Mouse (Mus musculus) testis, adult 10 weeks (tissue): ENCODE measurements around the gene Gm48551. TPM values are rescaled to one million over a fixed set of nuclear protein-coding genes. Genes with fewer than 3 reads are reported as not detected.

Experiments
- polyA plus RNA-seq: library from polyadenylated mRNA; stranded (reverse); fragments of 350-450 nt; fragmentation: Illumina TruSeq; extraction: RNeasy Lipid Tissue Mini Kit (QIAGEN cat#74804); gene quantifications from one replicate; pipeline ENCODE4 v1.2.3, GENCODE M21; 2014; ENCODE audit warnings: low read depth, low replicate concordance

The Gm48551 gene
- 0.20 TPM for polyA plus RNA-seq

DNA sequence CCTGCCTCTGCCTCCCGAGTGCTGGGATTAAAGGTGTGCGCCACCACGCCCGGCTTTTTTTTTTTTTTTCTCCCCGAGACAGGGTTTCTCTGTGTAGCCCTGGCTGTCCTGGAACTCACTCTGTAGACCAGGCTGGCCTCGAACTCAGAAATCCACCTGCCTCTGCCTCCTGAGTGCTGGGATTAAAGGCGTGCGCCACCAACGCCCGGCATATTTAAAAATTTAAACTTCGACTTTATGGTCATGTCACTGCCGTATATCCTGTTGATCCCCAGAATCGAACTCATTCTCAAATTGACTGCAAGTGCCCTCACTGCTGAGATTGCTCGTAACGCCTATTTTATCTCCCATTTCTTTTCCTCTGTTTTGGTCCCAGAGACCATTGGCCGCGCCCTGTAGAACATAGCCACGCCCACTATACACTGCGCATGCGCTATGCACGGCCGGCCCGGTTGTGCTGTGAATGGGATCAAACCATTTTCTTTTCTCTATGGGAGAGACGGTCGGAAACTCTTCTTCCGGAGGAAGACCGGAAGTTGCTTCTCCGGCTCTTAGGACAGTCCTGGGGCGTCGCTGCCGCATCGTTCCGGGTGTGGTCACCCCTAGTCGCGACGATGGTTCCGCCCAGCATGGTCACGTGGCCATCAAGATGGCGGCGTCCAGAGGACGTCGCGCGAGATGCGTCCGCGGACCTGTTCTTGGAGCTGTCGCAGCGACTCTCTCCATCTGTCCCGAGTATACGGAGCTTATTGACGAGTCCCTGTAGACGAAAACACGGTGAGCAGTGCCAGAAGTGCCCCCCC is at the start of gene Gm48551, which contains the start of gene Dohh:
Gene Gm48551 (plus strand): TSS at position 665 of the 803 bp plus-strand sequence.
Gene Dohh (plus strand): TSS at position 627 of the 803 bp plus-strand sequence.

DNA sequence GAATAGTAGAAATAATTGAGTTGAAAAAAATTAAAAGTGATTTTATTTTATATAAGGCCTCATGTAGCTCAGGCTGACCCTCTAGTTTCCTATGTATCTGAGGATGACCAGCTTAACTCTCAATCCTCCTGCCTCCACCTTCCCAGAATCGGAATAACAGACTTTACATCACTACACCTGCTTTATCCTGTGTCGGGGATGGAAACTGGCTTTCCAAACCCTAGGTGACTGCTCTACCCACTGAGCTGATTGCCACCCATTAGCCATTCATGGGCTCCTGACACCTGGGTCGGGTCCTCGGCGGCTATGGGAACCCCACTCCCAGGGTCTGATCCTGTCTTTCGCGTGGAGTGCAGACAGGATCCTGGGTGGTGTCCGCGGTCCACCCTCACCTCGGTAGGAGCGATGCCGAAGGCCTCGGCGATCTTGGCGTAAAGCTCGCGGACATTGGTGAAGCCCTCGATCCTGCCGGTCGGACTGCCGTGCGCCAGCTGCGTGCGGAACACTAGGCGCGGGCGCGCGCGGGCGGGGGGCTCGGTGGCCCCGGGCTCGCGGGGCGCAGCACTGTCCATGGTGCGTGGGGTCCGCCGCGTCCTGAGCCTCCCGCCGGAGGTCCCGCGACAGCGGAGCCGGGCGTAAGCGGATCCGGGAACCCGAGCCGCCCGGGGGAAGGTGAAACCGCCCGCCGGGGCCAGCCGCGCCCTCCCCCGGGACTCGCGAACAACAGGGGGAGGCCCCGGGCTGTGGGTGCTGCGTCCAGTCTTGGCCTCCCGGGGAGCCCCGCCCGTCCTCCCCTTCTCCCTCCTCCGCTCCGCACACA is 41.4 kb upstream of the Gm48551 start, which contains the start of gene Gipc3:
Gene Gipc3 (minus strand): TSS at position 581 of the 820 bp plus-strand sequence.

GRCm38 (mm10) chr10:81350351-81351063 is 33.8 kb upstream of the Gm48551 start, which contains the start of gene Hmg20b:
Hmg20b (minus strand) TSS chr10:81350480.

DNA sequence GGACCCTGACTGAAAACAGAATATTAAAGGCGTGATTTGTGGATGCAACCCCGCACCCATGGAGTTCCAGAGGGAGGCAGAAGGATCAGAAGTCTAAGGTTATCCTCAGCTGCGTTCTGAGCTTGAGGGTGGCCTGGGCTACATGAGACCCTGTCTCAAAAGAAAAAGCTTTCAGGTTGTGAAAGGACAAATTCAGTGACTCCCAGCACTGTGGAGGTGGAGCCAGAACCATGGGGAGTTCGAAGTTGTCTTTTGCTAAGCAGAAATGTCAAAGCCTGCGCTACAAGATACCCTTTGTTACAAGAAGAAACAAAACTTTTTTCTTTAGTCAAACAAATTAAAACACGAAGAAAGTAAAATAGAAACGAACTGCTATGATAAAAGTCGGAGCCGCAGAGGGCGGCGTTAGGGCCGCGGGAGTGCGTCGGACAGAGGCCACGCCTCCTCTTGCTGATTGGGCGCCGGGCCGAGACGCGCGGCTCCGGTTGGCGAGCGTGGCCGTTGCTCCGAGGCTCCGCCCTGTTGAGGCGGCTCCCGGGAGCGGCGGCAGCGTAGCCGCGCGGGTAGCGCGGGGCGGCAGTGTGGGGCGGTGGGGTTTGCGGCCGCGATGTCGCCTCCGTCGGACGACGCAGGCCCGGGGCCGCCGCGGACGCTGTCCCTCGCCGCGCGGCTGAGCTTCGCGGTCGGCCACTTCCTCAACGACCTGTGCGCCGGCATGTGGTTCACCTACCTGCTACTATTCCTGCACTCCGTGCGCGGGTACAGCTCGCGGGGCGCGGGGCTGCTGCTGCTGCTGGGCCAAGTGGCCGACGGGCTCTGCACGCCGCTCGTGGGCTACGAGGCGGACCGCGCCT is 27.0 kb upstream of the Gm48551 start, which contains the start of gene Mfsd12:
Gene Mfsd12 (plus strand): TSS at position 501 of the 854 bp plus-strand sequence.

DNA sequence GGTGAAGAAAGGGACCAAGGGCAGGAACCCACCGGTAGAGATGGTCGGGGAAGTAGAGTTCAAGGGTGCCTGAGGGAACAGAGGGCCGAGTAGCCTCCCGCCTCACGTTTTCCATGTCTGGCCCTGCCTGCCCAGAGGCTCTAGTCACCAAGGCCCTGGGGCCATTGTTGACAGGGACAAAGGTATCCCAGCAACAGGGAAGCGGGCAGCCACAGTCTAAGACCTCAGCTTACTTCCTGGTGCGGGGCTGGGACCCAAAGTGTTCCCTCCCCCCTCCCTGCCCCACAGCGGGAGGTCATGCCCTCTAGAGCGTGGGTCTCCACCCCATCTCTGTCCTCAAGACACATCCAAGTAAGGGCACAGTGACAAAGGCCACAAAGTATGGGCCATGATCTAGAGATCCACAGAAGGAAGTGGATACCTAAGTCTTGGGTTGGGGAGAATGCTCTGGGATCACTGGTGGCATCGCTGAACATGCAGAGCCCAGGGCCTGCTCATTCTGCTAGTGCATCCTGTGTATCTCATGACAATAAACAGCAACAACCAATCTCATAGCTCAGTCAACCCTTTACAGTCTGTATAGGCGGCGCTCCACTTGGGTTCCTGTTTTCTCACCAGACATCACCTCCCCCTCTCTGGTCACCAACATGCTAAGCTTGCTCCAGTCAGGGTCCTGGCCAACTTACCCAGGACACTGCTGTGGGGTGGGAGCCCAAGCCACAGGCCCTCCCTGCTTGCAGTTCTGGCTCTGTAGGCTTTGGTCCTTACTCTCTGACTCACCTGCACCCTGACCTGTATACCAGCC is 18.4 kb upstream of the Gm48551 start, which contains the start of gene 4930404N11Rik:
Gene 4930404N11Rik (minus strand): TSS at position 145 of the 805 bp plus-strand sequence.

DNA sequence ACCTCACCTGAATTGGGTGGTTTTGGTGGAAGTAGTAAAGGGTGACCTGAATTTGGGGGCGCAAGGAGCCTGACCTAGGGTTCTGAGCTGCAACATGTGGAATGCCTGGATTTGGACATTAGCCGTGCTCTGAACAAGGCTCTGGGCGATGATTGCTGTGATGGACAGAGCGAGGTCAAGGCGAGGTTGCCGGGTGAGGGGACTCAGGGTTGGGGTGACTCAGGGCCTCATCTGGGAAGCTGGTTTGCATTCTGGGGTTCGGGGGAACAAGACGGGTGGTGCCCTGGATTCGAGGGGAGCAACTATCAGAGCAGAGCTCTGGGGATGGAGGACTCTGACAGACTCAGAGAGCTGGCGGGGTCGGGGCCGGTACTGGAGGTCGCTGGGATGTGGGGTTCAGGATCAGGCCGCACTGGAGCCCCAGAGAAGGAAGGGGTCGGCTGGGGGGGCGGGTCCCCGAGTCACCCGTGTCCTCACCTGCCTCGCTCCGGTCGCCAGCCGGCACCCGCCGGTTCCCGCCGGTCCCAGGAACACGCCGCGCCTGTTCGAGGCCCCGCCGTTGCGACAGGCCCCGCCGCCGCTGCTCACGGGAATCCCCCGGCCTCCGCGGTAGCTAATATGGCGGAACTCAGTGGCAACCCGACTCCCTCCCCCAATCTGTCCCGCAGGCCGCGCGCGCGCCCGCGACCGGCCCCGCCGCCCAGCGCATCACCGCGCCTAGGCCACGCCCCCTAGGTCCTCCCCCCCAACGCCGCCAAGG is 6.3 kb upstream of the Gm48551 start, which contains the start of gene Fzr1:
Gene Fzr1 (minus strand): TSS at position 724 of the 760 bp plus-strand sequence.

GRCm38 (mm10) chr10:81388505-81389055 is 4.3 kb downstream of the Gm48551 start, which contains the start of gene Gm48552:
Gm48552 (plus strand) TSS chr10:81389005.

GRCm38 (mm10) chr10:81392781-81393185 is 8.5 kb downstream of the Gm48551 start, which contains the start of gene Smim24:
Smim24 (plus strand) TSS chr10:81393051.

Other genes with a start within 250 kb of the Gm48551 start
- gene Zbtb7a, start 249.2 kb upstream of the Gm48551 start, polyA plus RNA-seq: 1.8 TPM
- gene Pias4, start 216.5 kb upstream of the Gm48551 start, polyA plus RNA-seq: 0.78 TPM
- gene Eef2, start 207.8 kb upstream of the Gm48551 start, polyA plus RNA-seq: 18.1 TPM
- gene Dapk3, start 201.5 kb upstream of the Gm48551 start, polyA plus RNA-seq: not detected
- 0.28 TPM for gene 4930442H23Rik, start 200.6 kb upstream of the Gm48551 start, polyA plus RNA-seq
- gene Nmrk2, start 182.4 kb upstream of the Gm48551 start, polyA plus RNA-seq: not detected
- 0.06 TPM for gene Atcay, start 153.6 kb upstream of the Gm48551 start, polyA plus RNA-seq
- gene Zfr2, start 151.3 kb upstream of the Gm48551 start, polyA plus RNA-seq: 0.76 TPM
- not detected for gene Matk, start 131.5 kb upstream of the Gm48551 start, polyA plus RNA-seq
- 6.4 TPM for gene Mrpl54, start 117.5 kb upstream of the Gm48551 start, polyA plus RNA-seq
- 4.4 TPM for gene Apba3, start 117.5 kb upstream of the Gm48551 start, polyA plus RNA-seq
- not detected for gene Tjp3, start 92.9 kb upstream of the Gm48551 start, polyA plus RNA-seq
- gene Pip5k1c, start 91.5 kb upstream of the Gm48551 start, polyA plus RNA-seq: 0.67 TPM
- 0.14 TPM for gene Cactin, start 63.4 kb upstream of the Gm48551 start, polyA plus RNA-seq
- gene Tbxa2r, start 55.7 kb upstream of the Gm48551 start, polyA plus RNA-seq: not detected
- gene Gipc3, start 41.2 kb upstream of the Gm48551 start, polyA plus RNA-seq: 0.11 TPM
- 2.9 TPM for gene Hmg20b, start 34.0 kb upstream of the Gm48551 start, polyA plus RNA-seq
- 0.90 TPM for gene Mfsd12, start 27.0 kb upstream of the Gm48551 start, polyA plus RNA-seq
- gene 4930404N11Rik, start 18.6 kb upstream of the Gm48551 start, polyA plus RNA-seq: not detected
- gene Fzr1, start 6.0 kb upstream of the Gm48551 start, polyA plus RNA-seq: 1.1 TPM
- gene Dohh, start within 50 bp of the Gm48551 start, polyA plus RNA-seq: not detected
- gene Gm48552, start 4.5 kb downstream of the Gm48551 start, polyA plus RNA-seq: not detected
- 273 TPM for gene Smim24, start 8.6 kb downstream of the Gm48551 start, polyA plus RNA-seq
- 3.2 TPM for gene Nfic, start 71.2 kb downstream of the Gm48551 start, polyA plus RNA-seq
- 4.3 TPM for gene Celf5, start 98.2 kb downstream of the Gm48551 start, polyA plus RNA-seq
- not detected for gene Ncln, start 111.9 kb downstream of the Gm48551 start, polyA plus RNA-seq
- gene S1pr4, start 115.7 kb downstream of the Gm48551 start, polyA plus RNA-seq: not detected
- not detected for gene Gna15, start 139.8 kb downstream of the Gm48551 start, polyA plus RNA-seq
- gene Gna11, start 160.7 kb downstream of the Gm48551 start, polyA plus RNA-seq: 1.9 TPM
- gene Aes, start 175.0 kb downstream of the Gm48551 start, polyA plus RNA-seq: 4.5 TPM
- gene Tle2, start 190.1 kb downstream of the Gm48551 start, polyA plus RNA-seq: 1.5 TPM
- gene Tle6, start 216.6 kb downstream of the Gm48551 start, polyA plus RNA-seq: 0.90 TPM
- 0.90 TPM for gene BC025920, start 221.8 kb downstream of the Gm48551 start, polyA plus RNA-seq
- gene Sirt6, start 243.3 kb downstream of the Gm48551 start, polyA plus RNA-seq: not detected
- 1.0 TPM for gene Ankrd24, start 244.1 kb downstream of the Gm48551 start, polyA plus RNA-seq